Mouse (Mus musculus): ENCODE measurements at regions not wholly inside any gene's neighbourhood (a gene's known extent, or its start where the extent isn't known, plus 50 kb on each side); places are given as distances from the start of the nearest gene placed in this dataset.

DNA sequence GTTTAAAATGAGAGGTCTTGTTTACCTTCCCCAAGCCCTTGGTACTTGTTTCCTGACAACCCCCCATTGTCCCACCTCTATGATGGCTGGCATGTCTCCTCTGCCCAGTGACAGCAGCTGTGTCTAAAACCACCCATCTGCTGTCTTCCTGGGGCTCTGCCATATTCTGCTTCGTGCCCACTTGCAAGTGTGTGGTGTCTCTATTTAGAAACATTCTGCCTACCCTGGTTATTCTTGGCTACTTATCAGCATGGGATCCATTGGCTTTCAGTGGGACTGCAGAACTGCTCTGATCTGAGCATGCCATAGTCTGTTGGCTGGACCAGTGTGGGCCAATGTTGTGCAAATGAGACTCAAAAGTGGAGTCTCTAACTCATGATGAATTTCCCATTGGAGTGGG lies 497.5 kb downstream of the Adam3 start:
- 42% methylated on average over 1 of the region's 1 CpGs for WGBS
- Histone ChIP-seq H3K4me1 (ENCODE audit: insufficient read depth, low read depth, low read length) (no peaks in the 10 kb centered on the region), H3K4me2 (replicated peaks; ENCODE audit: low read depth, low read length) (no peak overlapping the region), H3K27ac (ENCODE audit: low read length) (no peak overlapping the region), H3K9ac (replicated peaks; ENCODE audit: low read depth) (no peak overlapping the region), H3K27me3 (replicated peaks; ENCODE audit: insufficient read depth, low read length) (no peaks in the 10 kb centered on the region), H3K9me3 (ENCODE audit: low read length) (no peaks in the 10 kb centered on the region), H3K4me3 (ENCODE audit: low read depth, low read length) (no peak overlapping the region), H3K36me3 (ENCODE audit: insufficient read depth, low read length) (no peaks in the 10 kb centered on the region)
- DNase-seq (ENCODE audit: low spot score) (no peak), ATAC-seq (no peak)
- TF ChIP-seq CTCF (IDR thresholded peaks at IDR 0.05), result no peak
- TF ChIP-seq EP300 (IDR thresholded peaks at IDR 0.05), result no peak

DNA sequence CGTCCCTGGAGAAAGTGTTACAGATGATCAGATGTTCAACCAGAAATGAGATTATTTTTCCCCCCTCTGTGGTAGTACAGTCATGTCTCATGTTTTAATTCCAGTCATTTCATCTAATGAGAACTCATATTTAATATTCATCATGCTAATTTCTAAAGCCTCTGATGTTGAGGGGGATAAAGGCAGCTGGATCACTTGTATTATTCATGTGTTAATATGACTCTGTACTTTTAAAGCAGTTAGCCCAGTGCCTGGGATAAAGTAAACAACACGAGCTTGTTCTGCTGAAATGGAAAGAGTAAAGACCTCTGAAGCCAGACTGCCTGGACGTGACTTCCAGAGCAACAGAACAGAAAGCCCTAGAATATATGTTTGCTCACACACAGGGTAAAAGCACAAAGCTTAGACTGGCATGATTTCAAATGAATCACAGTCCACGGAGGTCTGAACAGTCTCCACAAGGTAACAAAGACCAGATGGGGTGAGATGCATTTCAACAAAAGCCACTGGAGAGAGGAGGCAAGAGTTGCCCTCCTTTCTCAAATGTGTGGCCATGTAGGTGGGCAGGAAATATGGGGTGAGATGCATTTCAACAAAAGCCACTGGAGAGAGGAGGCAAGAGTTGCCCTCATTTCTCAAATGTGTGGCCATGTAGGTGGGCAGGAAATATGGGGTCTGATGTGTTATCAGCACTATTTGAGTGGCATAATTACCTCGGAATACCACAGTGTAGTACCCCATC lies 498.1 kb downstream of the Adam3 start:
- Histone ChIP-seq H3K36me3 (ENCODE audit: insufficient read depth, low read length) (no peaks in the 10 kb centered on the region), H3K4me3 (ENCODE audit: low read depth, low read length) (no peak overlapping the region), H3K27ac (ENCODE audit: low read length) (no peak overlapping the region), H3K9ac (replicated peaks; ENCODE audit: low read depth) (no peak overlapping the region), H3K4me2 (replicated peaks; ENCODE audit: low read depth, low read length) (no peak overlapping the region), H3K4me1 (ENCODE audit: insufficient read depth, low read depth, low read length) (no peaks in the 10 kb centered on the region), H3K27me3 (replicated peaks; ENCODE audit: insufficient read depth, low read length) (no peaks in the 10 kb centered on the region), H3K9me3 (ENCODE audit: low read length) (no peaks in the 10 kb centered on the region)
- no peak for DNase-seq (ENCODE audit: low spot score)
- WGBS, result 40% methylated on average over 5 of the region's 5 CpGs
- ATAC-seq, result no peak
- TF ChIP-seq CTCF (IDR thresholded peaks at IDR 0.05) (no peak), EP300 (IDR thresholded peaks at IDR 0.05) (no peak)

DNA sequence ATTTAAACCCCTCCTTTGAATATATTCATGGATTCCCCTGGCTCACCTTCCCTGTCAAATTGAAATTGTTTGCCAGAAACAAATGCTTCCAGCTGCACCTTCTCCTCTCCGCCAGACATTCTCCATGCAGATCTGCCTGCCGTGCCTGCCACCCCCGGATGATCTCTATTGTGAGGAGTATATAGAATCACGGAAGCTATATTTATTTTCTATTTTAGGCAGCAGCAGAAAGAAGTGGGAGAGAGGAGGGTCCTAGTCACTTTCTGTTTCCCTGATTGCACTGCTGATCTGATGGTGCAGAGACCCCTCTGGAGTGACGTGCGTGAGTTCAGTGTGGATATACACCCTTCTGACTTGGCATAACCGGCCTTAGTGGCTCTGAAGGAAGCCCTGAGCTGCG lies 505.4 kb downstream of the Adam3 start:
- DNase-seq (ENCODE audit: low spot score) (no peak), ATAC-seq (no peak)
- no peaks in the 10 kb centered on the region for H3K9me3 ChIP-seq (ENCODE audit: low read length)
- H3K4me3 ChIP-seq (ENCODE audit: low read depth, low read length), result no peak overlapping the region
- no peaks in the 10 kb centered on the region for H3K27me3 ChIP-seq (replicated peaks; ENCODE audit: insufficient read depth, low read length)
- no peak overlapping the region for H3K9ac ChIP-seq (replicated peaks; ENCODE audit: low read depth)
- no peak overlapping the region for H3K27ac ChIP-seq (ENCODE audit: low read length)
- H3K4me1 ChIP-seq (ENCODE audit: insufficient read depth, low read depth, low read length), result no peaks in the 10 kb centered on the region
- whole genome bisulfite sequencing, result 52% methylated on average over 8 of the region's 8 CpGs
- no peaks in the 10 kb centered on the region for H3K36me3 ChIP-seq (ENCODE audit: insufficient read depth, low read length)
- H3K4me2 ChIP-seq (replicated peaks; ENCODE audit: low read depth, low read length), result no peak overlapping the region
- no peak for TF ChIP-seq CTCF (IDR thresholded peaks at IDR 0.05)
- no peak for TF ChIP-seq EP300 (IDR thresholded peaks at IDR 0.05)

DNA sequence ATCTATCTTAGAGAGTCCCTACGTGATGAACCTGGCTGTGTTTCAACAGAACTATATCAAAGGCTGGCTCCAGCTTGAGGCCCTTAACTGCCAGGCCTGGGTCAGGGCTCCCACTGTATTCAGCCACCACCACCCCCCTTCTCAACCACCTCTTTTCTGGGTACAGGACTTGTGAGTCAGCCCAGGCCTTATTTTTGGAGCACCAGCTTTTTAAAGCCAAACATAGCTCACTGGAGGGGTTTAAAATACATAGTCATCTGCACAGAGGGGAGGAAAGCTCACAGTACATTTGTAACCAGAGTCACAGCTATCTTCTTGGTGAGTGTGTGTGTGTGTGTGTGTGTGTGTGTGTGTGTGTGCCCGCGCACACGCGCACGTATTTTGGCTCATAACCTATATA lies 509.0 kb downstream of the Adam3 start:
- H3K4me1 ChIP-seq (ENCODE audit: insufficient read depth, low read depth, low read length), result no peaks in the 10 kb centered on the region
- H3K9me3 ChIP-seq (ENCODE audit: low read length), result no peaks in the 10 kb centered on the region
- H3K27me3 ChIP-seq (replicated peaks; ENCODE audit: insufficient read depth, low read length), result no peaks in the 10 kb centered on the region
- WGBS, result 83% methylated on average over 6 of the region's 6 CpGs
- DNase-seq (ENCODE audit: low spot score), result no peak
- ATAC-seq, result no peak
- H3K36me3 ChIP-seq (ENCODE audit: insufficient read depth, low read length), result no peaks in the 10 kb centered on the region
- H3K9ac ChIP-seq (replicated peaks; ENCODE audit: low read depth), result no peak overlapping the region
- no peak overlapping the region for H3K4me3 ChIP-seq (ENCODE audit: low read depth, low read length)
- TF ChIP-seq CTCF (IDR thresholded peaks at IDR 0.05) (no peak), EP300 (IDR thresholded peaks at IDR 0.05) (no peak)
- H3K27ac ChIP-seq (ENCODE audit: low read length), result no peak overlapping the region
- no peak overlapping the region for H3K4me2 ChIP-seq (replicated peaks; ENCODE audit: low read depth, low read length)

DNA sequence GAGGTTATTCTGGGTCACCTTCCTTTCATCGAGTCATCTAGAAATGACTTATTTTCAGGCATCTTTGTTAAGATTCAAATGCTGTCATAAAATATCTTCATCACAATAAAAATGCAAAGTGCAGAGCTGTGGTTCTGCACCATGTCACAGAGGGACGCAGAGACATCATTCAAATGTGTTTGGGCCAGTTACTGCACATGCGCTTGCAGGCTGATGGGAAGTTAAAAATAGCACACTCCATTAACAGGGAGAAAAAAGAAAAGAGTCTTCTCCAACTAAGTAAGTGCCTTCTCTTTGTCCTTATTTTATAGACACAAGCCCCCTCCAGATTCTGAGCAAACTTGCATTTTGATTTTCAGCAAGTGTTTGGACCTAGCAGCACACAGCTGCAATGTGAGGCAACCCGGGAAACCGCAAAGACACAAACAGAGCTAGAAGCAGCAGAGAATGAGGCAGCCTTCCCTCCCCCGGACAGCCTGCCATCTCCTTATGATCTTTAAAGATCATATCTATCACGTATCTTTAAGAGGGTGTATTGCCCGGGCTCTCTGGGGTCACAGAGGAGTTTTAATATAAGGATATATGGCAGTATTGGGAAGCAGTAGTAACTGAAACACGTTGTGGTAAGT lies 510.0 kb downstream of the Adam3 start:
- H3K27ac ChIP-seq (ENCODE audit: low read length), result no peak overlapping the region
- no peaks in the 10 kb centered on the region for H3K4me1 ChIP-seq (ENCODE audit: insufficient read depth, low read depth, low read length)
- no peak for DNase-seq (ENCODE audit: low spot score)
- 67% methylated on average over 9 of the region's 9 CpGs for WGBS
- no peak for TF ChIP-seq CTCF (IDR thresholded peaks at IDR 0.05)
- no peak for TF ChIP-seq EP300 (IDR thresholded peaks at IDR 0.05)
- no peak overlapping the region for H3K4me2 ChIP-seq (replicated peaks; ENCODE audit: low read depth, low read length)
- no peaks in the 10 kb centered on the region for H3K27me3 ChIP-seq (replicated peaks; ENCODE audit: insufficient read depth, low read length)
- H3K36me3 ChIP-seq (ENCODE audit: insufficient read depth, low read length), result no peaks in the 10 kb centered on the region
- no peak overlapping the region for H3K9ac ChIP-seq (replicated peaks; ENCODE audit: low read depth)
- ATAC-seq, result no peak
- H3K4me3 ChIP-seq (ENCODE audit: low read depth, low read length), result no peak overlapping the region
- H3K9me3 ChIP-seq (ENCODE audit: low read length), result no peaks in the 10 kb centered on the region

DNA sequence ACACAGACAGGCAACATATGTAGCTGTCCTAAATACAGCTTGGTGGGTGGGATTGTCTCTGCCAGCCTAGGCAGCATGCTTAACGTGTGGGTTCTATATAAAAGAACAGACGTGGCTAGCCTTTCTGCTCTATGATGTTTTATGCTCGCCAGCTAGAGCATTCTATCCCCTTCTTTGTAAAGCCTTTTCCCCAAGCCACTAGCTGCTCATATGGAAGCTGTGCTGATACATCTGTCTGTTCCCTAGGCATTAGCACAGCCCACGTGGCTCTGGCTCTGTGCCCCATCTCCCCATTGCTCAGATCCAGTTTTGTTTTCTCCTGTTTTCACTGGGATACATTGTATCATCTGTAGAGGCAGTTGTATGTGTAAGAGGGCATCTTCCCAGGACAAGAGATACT lies 511.3 kb downstream of the Adam3 start:
- H3K27ac ChIP-seq (ENCODE audit: low read length), result no peak overlapping the region
- no peak overlapping the region for H3K4me2 ChIP-seq (replicated peaks; ENCODE audit: low read depth, low read length)
- no peak overlapping the region for H3K9ac ChIP-seq (replicated peaks; ENCODE audit: low read depth)
- H3K9me3 ChIP-seq (ENCODE audit: low read length), result no peaks in the 10 kb centered on the region
- WGBS, result 83% methylated on average over 4 of the region's 4 CpGs
- no peaks in the 10 kb centered on the region for H3K36me3 ChIP-seq (ENCODE audit: insufficient read depth, low read length)
- ATAC-seq (no peak), DNase-seq (ENCODE audit: low spot score) (no peak)
- H3K4me1 ChIP-seq (ENCODE audit: insufficient read depth, low read depth, low read length), result no peaks in the 10 kb centered on the region
- TF ChIP-seq EP300 (IDR thresholded peaks at IDR 0.05) (no peak), CTCF (IDR thresholded peaks at IDR 0.05) (no peak)
- no peak overlapping the region for H3K4me3 ChIP-seq (ENCODE audit: low read depth, low read length)
- H3K27me3 ChIP-seq (replicated peaks; ENCODE audit: insufficient read depth, low read length), result no peaks in the 10 kb centered on the region
